Mouse (Mus musculus) erythroblast, embryonic 14.5 days (primary cell): ENCODE measurements around the gene Fam69a.

ENCODE experiments used
- GATA1 ChIP-seq: IDR thresholded peaks from 2 replicates; pipeline ENCODE4 v1.6.1; 2012; ENCODE audit warnings: low read length, inconsistent platforms, mixed read lengths
- TAL1 ChIP-seq: IDR thresholded peaks from 3 replicates; pipeline ENCODE4 v1.6.1; 2012; ENCODE audit warnings: low read length, inconsistent platforms, mixed read lengths

GRCm38 (mm10) chr5:107965355-107965991, 21.4 kb downstream of the Fam69a start:
- TF ChIP-seq TAL1 = no peak
- no peak for TF ChIP-seq GATA1
